Mouse (Mus musculus): ENCODE measurements around the gene Myh8.

The Myh8 gene

DNA sequence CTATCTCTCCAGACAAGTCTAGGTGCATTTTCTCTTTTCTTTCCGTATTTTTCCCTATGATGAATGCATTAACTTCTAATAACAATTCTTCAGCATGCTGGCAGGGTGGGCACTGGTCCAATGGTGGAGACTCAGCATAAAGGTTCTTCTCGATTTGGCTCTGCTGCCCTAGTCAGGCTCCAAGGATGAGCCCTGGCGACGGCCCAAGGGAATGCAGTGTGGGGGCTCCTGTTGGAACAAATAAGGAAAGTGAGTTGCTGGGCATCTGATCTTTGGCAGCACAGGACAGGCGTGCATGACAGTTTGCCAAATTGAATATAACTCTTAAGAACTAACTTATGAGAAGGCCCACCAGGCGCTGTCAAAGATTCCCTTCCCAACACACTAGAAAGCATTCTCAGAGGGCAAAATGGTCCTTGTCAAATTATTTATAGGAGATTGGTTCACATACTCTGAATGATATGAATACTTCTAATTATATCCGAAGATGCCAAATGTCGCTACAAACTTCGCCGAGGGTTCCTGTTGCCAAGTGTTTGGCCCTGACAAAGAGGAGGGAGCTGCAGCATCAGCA, at the start of gene Myh8:
Myh8 (plus strand) TSS at position 524 of the 574 bp plus-strand sequence.
- DNase-seq (ENCODE audit: low spot score in 2 of 2) = no peak

- DNase-seq (ENCODE audit: low spot score in 2 of 2) = no peak
Measured at GRCm38 (mm10) chr11:67228731-67229130, 48.2 kb upstream of the Myh8 start.

GRCm38 (mm10) chr11:67229166-67229565, 47.8 kb upstream of the Myh8 start:
- DNase-seq (ENCODE audit: low spot score in 2 of 2) = no peak

DNA sequence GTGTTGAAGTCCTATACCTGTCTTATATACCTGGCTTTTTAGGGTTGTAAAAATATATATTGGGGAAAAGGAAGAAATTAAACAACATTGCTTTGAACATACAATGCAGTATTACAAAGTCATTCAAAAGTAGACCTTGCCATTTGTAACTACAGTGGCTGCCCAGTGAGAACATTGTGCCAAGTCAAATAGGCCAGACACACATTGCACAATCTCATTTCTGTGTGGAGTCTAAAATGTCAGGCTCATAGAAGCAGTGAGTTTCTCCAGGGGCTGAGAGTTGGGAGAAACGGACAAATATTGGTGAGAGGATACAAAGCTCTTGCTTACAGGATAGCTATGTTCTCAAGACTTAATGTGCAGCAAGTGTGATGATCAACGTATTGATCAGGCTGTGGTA, 47.0 kb upstream of the Myh8 start:
- DNase-seq (ENCODE audit: low spot score in 2 of 2) = no peak

GRCm38 (mm10) chr11:67235639-67236358, 41.1 kb upstream of the Myh8 start:
- peak in 1 of 2 experiments; percentile 38 for DNase-seq (ENCODE audit: low spot score in 2 of 2)

GRCm38 (mm10) chr11:67236799-67237198, 40.1 kb upstream of the Myh8 start:
- no peak for DNase-seq (ENCODE audit: low spot score in 2 of 2)

DNA sequence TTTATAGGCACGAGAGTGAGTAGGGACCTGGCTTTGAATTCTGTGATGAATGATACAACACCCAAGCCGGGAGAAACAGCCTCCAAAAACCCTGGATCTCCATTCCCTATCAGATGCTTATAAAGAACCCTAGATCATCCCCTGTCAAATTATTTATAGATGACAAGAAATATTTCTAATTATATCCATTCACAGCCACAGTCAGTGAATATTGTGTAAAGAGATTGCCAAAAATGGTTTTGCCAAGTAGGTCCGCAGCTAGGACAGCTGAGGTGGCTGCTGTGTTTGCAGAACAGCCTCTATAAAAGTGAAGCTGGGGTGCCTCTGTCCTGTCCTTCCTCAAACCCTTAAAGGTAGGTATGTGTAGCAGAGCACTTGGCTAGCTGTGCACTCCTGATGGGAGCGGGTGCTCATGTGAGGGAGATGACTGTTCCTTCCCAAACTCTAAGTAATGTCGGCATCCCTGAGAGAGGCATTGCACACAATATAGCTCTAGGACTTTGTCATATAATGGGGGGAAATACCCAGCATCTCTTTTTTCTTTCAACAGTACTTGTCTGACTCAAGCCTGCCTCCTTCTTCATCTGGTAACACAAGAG, 39.3 kb upstream of the Myh8 start, which contains the start of gene Myh4:
Myh4 (plus strand) TSS at position 549 of the 599 bp plus-strand sequence.
- DNase-seq (ENCODE audit: low spot score in 2 of 2) = no peak

DNA sequence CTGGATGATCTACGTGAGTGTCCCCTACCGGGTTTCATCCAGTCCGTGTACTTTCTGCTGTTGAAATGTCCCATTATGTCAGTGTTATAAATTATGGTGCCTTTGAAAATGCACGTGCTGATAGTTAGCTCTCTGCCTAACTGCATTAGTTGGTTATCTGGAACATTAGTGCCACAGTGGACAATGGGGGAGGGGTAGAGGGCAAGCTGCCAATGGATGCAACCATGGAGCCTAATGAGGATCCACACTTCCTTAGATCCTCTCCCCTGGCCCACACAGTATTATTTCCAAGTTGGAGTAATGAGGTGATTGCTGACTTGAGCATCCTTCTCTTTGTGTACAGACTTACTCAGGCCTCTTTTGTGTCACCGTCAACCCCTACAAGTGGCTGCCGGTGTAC, 35.9 kb upstream of the Myh8 start:
- DNase-seq (ENCODE audit: low spot score in 2 of 2) = no peak

DNA sequence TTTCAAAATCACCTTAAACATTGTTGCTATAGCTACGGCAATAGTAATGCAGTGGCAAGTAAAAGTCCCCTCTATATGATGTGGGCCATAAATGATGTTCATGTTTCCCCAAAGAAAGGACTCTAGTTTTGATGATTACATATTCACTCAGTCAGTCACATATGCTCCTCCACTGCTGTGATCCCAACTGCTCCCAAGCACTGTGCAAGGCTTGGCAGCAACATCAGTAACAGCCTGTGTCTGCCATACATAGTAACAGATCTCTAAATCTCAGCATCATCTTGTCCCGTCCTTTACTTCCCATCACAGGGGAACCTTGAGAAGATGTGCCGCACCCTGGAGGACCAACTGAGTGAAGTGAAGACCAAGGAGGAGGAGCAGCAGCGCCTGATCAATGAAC, 23.2 kb upstream of the Myh8 start:
- DNase-seq (ENCODE audit: low spot score in 2 of 2) = peak in 1 of 2 experiments; percentile 22

- DNase-seq (ENCODE audit: low spot score in 2 of 2) = no peak
Measured at GRCm38 (mm10) chr11:67257048-67257447, 19.9 kb upstream of the Myh8 start.

DNA sequence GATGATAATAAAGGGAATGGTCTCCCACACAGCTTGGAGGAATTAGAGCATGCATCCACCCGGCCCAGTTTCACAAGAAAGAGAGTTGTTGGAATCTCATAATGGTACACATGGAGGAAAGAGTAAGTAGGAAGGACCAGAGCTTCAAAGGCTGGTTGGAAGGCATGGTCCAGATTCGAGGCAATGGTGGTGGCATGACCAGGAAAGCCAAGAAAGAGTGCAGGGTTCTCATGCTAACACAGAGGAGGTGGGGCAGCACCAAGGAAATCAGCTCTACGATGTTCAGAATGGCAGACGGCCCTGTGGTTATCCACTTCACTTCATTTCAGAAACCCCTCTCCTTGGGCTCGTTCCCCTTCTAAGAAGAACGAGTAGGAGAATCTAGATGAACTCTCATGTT, 16.0 kb upstream of the Myh8 start:
- DNase-seq (ENCODE audit: low spot score in 2 of 2) = no peak

DNA sequence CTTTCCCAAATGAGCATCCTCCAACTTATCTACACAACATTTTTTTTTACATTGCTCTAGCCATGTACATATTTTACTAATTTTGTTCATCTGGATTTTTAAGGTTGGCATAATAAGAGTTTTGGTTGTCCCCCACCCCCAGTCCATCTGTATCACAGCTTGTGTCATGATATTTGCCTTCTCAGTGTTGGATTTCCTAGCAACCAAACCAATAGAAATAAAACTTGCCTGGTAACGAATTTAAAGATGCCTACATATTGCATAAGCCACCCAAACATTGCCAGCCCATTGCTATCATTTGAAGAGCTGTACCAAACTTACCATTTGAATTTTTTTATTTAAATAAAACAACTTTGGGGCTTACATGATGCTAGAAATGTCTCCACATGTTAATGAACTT, 16.5 kb downstream of the Myh8 start:
- DNase-seq (ENCODE audit: low spot score in 2 of 2) = no peak

- DNase-seq (ENCODE audit: low spot score in 2 of 2) = no peak
Measured at GRCm38 (mm10) chr11:67313733-67314452, 37.0 kb downstream of the Myh8 start.

DNA sequence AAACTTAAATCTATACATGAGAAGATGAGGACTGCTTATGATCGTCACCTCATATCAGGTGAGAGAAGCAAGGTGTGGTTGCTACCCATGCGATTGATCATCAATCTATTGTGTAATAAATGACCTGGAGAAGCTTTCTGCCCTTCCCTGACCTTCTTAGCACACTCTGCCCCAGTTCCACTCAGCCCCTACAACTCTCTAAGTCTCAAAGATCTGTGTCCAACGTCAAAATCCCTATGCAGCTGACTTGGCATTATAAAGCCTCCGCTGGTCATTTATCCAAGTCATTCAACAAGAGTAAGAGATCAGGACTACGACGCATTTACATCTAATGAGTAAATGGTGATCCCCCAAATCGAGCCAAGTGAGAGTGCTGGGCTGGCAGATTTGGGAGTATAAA, 44.4 kb downstream of the Myh8 start, which contains the start of gene Myh13:
Myh13 (plus strand) TSS at position 301 of the 400 bp plus-strand sequence.
- no peak for DNase-seq (ENCODE audit: low spot score in 2 of 2)

GRCm38 (mm10) chr11:67326536-67326935, 49.6 kb downstream of the Myh8 start:
- no peak for DNase-seq (ENCODE audit: low spot score in 2 of 2)

DNA sequence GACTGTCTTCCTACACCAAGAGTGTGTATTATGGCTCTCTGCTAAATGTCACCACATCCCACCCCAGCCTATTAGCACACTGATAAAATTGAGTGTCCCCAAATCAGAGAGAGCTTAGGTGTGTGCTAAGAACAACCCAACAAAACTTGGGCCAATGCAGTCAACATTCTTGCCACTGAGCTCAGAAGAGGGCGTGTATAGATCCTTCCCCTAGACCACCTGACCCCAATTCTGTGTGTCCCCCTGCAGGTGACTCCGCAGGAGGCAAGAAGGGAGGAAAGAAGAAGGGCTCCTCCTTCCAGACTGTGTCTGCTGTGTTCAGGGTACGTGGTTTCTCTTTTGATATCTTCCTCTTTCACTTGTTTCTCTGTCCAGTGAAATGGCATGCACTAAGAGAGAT, 67.6 kb downstream of the Myh8 start:
- no peak for DNase-seq (ENCODE audit: low spot score in 2 of 2)

- DNase-seq (ENCODE audit: low spot score in 2 of 2) = no peak
Measured at GRCm38 (mm10) chr11:67345186-67345855, 68.4 kb downstream of the Myh8 start.

DNA sequence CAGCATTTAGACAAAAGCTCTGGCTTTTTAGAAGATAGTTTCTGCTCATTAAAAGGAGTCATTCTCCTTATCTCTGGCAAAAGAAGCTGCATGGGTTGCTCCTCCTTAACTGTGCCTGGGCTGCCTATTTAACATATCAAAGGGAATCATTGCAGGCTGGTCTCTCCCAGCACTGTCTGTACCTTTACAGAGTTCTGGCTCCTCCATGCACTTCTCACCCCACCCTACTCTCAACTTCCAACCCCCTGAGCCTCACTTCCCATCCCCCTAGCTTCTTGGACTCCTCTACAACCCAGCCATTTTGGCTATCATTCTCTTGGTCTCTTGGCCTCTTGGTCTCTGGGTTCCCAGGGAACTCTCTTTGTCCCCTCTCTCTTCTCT, 68.9 kb downstream of the Myh8 start:
- no peak for DNase-seq (ENCODE audit: low spot score in 2 of 2)

- peak; percentile 31 to 81 for DNase-seq (ENCODE audit: low spot score in 2 of 2)
Measured at GRCm38 (mm10) chr11:67350153-67350768, 73.3 kb downstream of the Myh8 start.

- DNase-seq (ENCODE audit: low spot score in 2 of 2) = no peak
Measured at GRCm38 (mm10) chr11:67353011-67353410, 76.1 kb downstream of the Myh8 start.

GRCm38 (mm10) chr11:67358031-67358430, 81.1 kb downstream of the Myh8 start:
- no peak for DNase-seq (ENCODE audit: low spot score in 2 of 2)

Measured in frontal cortex, postnatal 14 days (tissue).